Mouse (Mus musculus) liver, embryonic 18 days (tissue): Measurements from ENCODE around the gene Tnc. TPM values are rescaled to one million over a fixed set of nuclear protein-coding genes. Genes with fewer than 3 reads are reported as not detected.

ENCODE experiments used
- polyA plus RNA-seq: library from polyadenylated mRNA; depleted of rRNA; stranded (reverse); fragments of >200 nt; gene quantifications from 2 replicates; pipeline ENCODE4 v1.2.3, GENCODE M21; 2012; rRNA removed

Tnc gene
- 2.1 and 2.8 TPM in 2 replicates for polyA plus RNA-seq

GRCm38 (mm10) chr4:64046831-64047493 is at the start of gene Tnc:
Gene Tnc, minus strand, starts transcription at chr4:64047015.

Other genes starting within 250 kb of the Tnc start
- 0.02 TPM in 2 replicates for gene Tnfsf8, start 185.7 kb downstream of the Tnc start, polyA plus RNA-seq